Mouse (Mus musculus) midbrain, embryonic 14.5 days (tissue): ENCODE data around the gene Dvl2. TPM values are rescaled to one million over a fixed set of nuclear protein-coding genes. Genes with fewer than 3 reads are reported as not detected.
A peak's percentile ranks its signal among the peaks of the same experiment; 100 is the strongest.

Source experiments
- ATAC-seq: fragments of 200-750 bp; cut with Nextera tagmentation; 2 replicates; pipeline ENCODE4 v1.8.0; 2017; ENCODE audit warnings: moderate number of reproducible peaks, moderate library complexity; ENCODE audit not compliant: low FRiP score, low TSS enrichment
- DNase-seq: peaks from one replicate; pipeline ENCODE4 v3.0.0-alpha.2; 2015
- H3K27ac ChIP-seq: fragments of 300-500 bp; sonication (generic); replicated peaks from 2 replicates; pipeline ENCODE4 v1.5.1; 2014; ENCODE audit warnings: mild to moderate bottlenecking, low read depth, low read length, moderate library complexity
- H3K27me3 ChIP-seq: fragments of 300-500 bp; sonication (generic); 2 replicates; pipeline ENCODE4 v1.6.1; 2014; ENCODE audit warnings: low read length, control low read depth, mixed read lengths; ENCODE audit not compliant: control insufficient read depth, insufficient read depth
- H3K36me3 ChIP-seq: fragments of 300-500 bp; sonication (generic); 2 replicates; pipeline ENCODE4 v1.6.1; 2014; ENCODE audit warnings: low read length, control low read depth; ENCODE audit not compliant: control insufficient read depth, insufficient read depth
- H3K4me1 ChIP-seq: fragments of 300-500 bp; sonication (generic); 2 replicates; pipeline ENCODE4 v1.6.1; 2014; ENCODE audit warnings: mild to moderate bottlenecking, antibody characterized with exemption, low read length, control low read depth; ENCODE audit not compliant: control insufficient read depth, insufficient read depth
- H3K4me2 ChIP-seq: fragments of 300-500 bp; sonication (generic); 2 replicates; pipeline ENCODE4 v1.6.1; 2014; ENCODE audit warnings: mild to moderate bottlenecking, low read length, moderate library complexity
- H3K4me3 ChIP-seq: fragments of 300-500 bp; sonication (generic); replicated peaks from 2 replicates; pipeline ENCODE4 v1.5.1; 2014; ENCODE audit warnings: low read depth, low read length
- H3K9ac ChIP-seq: fragments of 300-500 bp; sonication (generic); replicated peaks from 2 replicates; pipeline ENCODE4 v1.6.1; 2014; ENCODE audit warnings: mild to moderate bottlenecking, low read length, moderate library complexity
- H3K9me3 ChIP-seq: fragments of 300-500 bp; sonication (generic); 2 replicates; pipeline ENCODE4 v1.6.1; 2016; ENCODE audit warnings: low read length, control low read depth, mixed read lengths; ENCODE audit not compliant: control insufficient read depth
- WGBS: fragments of 180-500 bp; shearing (Covaris S2); extraction: QIAGEN DNeasy Blood & Tissue Kit; methylation state at CpG from one replicate; pipeline ENCODE4 v1.1.7; 2014; 5-methylcytosine and 5-hydroxymethylcytosine counted together
- polyA plus RNA-seq: library from polyadenylated mRNA; unstranded; fragments of >200 nt; fragmentation: Nextera tagmentation; extraction: Ambion mirVana; gene quantifications from 2 replicates; pipeline ENCODE4 v1.2.1, GENCODE M21; 2014

The Dvl2 gene
- polyA plus RNA-seq, 1 experiment from 2014 or later, result 23.0 TPM

- no peak for ATAC-seq
- H3K9me3 ChIP-seq, result no peaks in the 10 kb centered on the region
- H3K4me2 ChIP-seq, result no peak overlapping the region
- H3K27me3 ChIP-seq, result no peaks in the 10 kb centered on the region
- H3K27ac ChIP-seq, result no peak overlapping the region; the same call in 1 of the 2 replicates
- 92% methylated on average over 8 of the region's 8 CpGs for WGBS
- no peak overlapping the region for H3K9ac ChIP-seq
- no peak overlapping the region for H3K4me3 ChIP-seq
- H3K36me3 ChIP-seq, result peaks cover 71% of the 10 kb centered on the region
- no peak for DNase-seq
- H3K4me1 ChIP-seq, result peaks cover 10% of the 10 kb centered on the region
Observed at GRCm38 (mm10) chr11:69989949-69990348, 10.4 kb upstream of the Dvl2 start.

- peaks cover 10% of the 10 kb centered on the region for H3K4me1 ChIP-seq
- H3K27me3 ChIP-seq, result no peaks in the 10 kb centered on the region
- peak; percentile 74 for ATAC-seq
- H3K4me3 ChIP-seq, result peak within 1 kb of the TSS; percentile 79
- no peaks in the 10 kb centered on the region for H3K9me3 ChIP-seq
- peak; percentile 98 for DNase-seq
- peaks cover 61% of the 10 kb centered on the region for H3K36me3 ChIP-seq
- WGBS, result under 1% methylated on average over 40 of the region's 40 CpGs
- peak within 1 kb of the TSS; percentile 82 for H3K9ac ChIP-seq
- peak within 1 kb of the TSS; percentile 87 for H3K4me2 ChIP-seq
- H3K27ac ChIP-seq, result peak within 1 kb of the TSS; percentile 89
Observed at GRCm38 (mm10) chr11:69990850-69991691, 9.3 kb upstream of the Dvl2 start, which contains the start of gene Gabarap. Gabarap (plus strand) TSS chr11:69991143.

- peak overlapping the region; percentile 82 for H3K9ac ChIP-seq
- no peaks in the 10 kb centered on the region for H3K27me3 ChIP-seq
- peaks cover 54% of the 10 kb centered on the region for H3K36me3 ChIP-seq
- ATAC-seq (no peak), DNase-seq (no peak)
- H3K27ac ChIP-seq, result peak overlapping the region; percentile 89
- H3K4me2 ChIP-seq, result peak overlapping the region; percentile 87
- peak overlapping the region; percentile 79 for H3K4me3 ChIP-seq
- peaks cover 10% of the 10 kb centered on the region for H3K4me1 ChIP-seq
- H3K9me3 ChIP-seq, result no peaks in the 10 kb centered on the region
- WGBS, result 0% methylated on average over 15 of the region's 15 CpGs
Observed at GRCm38 (mm10) chr11:69991711-69992110, 8.7 kb upstream of the Dvl2 start.

DNA sequence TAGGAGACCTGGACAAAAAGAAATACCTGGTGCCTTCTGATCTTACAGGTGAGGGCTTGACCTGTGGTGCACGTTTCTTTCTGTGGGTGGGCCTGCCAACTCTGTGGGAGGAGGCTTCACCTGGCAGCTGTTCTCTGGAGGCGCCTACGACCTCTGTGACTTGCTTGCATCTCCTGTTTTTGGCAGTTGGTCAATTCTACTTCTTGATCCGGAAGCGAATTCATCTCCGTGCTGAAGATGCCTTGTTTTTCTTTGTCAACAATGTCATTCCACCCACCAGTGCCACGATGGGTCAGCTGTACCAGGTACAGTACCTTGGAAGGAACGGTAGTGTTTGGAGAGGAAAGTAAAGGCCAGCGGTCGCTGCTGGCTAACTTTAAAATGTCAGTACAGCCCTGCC lies 8.0 kb upstream of the Dvl2 start:
- Histone ChIP-seq H3K4me2 (peak overlapping the region; percentile 87), H3K9ac (peak overlapping the region; percentile 82), H3K27ac (no peak overlapping the region), H3K4me3 (peak overlapping the region; percentile 79), H3K27me3 (no peaks in the 10 kb centered on the region), H3K36me3 (peaks cover 47% of the 10 kb centered on the region), H3K4me1 (peaks cover 10% of the 10 kb centered on the region), H3K9me3 (no peaks in the 10 kb centered on the region)
- ATAC-seq (no peak), DNase-seq (no peak)
- WGBS, result 89% methylated on average over 10 of the region's 10 CpGs

GRCm38 (mm10) chr11:69992932-69993331 lies 7.5 kb upstream of the Dvl2 start:
- Histone ChIP-seq H3K36me3 (peaks cover 42% of the 10 kb centered on the region), H3K27me3 (no peaks in the 10 kb centered on the region), H3K4me1 (peaks cover 15% of the 10 kb centered on the region), H3K9me3 (no peaks in the 10 kb centered on the region), H3K9ac (no peak overlapping the region), H3K4me2 (peak overlapping the region; percentile 87), H3K4me3 (no peak overlapping the region; the same call in 1 of the 2 replicates), H3K27ac (no peak overlapping the region)
- 88% methylated on average over 3 of the region's 3 CpGs for WGBS
- ATAC-seq (no peak), DNase-seq (no peak)

DNA sequence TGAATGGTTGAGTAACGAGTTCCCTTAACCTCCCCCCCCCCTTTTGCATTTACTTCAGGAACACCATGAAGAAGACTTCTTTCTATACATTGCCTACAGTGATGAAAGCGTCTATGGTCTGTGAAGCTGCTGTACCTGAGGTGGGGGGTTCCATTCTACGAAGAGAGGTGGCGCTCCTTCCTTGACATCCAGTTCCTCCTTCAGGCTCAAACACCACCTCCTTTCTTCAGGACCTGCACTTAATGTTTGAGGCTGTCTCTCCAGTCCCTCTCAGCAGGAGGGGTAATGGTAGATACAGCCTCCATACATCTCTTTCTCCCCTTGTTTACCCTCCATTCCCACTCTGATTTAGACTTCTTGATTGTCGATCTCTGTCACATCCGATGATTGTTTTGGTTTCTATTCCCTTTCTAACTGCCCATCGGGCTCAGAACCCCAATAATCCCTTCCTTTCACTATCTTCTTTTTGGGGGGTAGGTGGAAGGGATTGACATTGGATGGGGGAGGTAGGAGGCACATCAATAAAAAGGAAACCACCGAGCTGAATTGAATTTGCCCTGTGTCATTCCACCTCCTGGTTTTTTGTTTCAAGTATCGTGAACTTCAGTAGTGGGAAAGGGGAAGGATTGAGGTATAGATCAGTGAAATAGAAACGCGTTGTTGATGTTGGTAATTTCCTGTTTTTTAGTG lies 5.8 kb upstream of the Dvl2 start:
- no peak overlapping the region for H3K27ac ChIP-seq

GRCm38 (mm10) chr11:69995391-69995960 lies 4.9 kb upstream of the Dvl2 start, which contains the start of gene Phf23:
Phf23 (plus strand) TSS chr11:69995777.
- Histone ChIP-seq H3K4me2 (peak within 1 kb of the TSS; percentile 71), H3K4me1 (peaks cover 20% of the 10 kb centered on the region), H3K9me3 (no peaks in the 10 kb centered on the region), H3K27me3 (no peaks in the 10 kb centered on the region), H3K9ac (peak within 1 kb of the TSS; percentile 83), H3K27ac (peak within 1 kb of the TSS; percentile 92), H3K36me3 (peaks cover 38% of the 10 kb centered on the region), H3K4me3 (peak within 1 kb of the TSS; percentile 91)
- ATAC-seq (peak; percentile 82), DNase-seq (peak; percentile 99)
- WGBS, result under 1% methylated on average over 36 of the region's 36 CpGs

More for the DNA sequence above, 5.8 kb upstream of the Dvl2 start:
- no peak for DNase-seq
- H3K36me3 ChIP-seq, result peaks cover 41% of the 10 kb centered on the region
- no peak for ATAC-seq
- peak overlapping the region; percentile 91; the same call in 1 of the 2 replicates for H3K4me3 ChIP-seq
- H3K9me3 ChIP-seq, result no peaks in the 10 kb centered on the region
- no peak overlapping the region for H3K9ac ChIP-seq
- WGBS, result 89% methylated on average over 11 of the region's 11 CpGs
- H3K4me2 ChIP-seq, result peak overlapping the region; percentile 71; the same call in 1 of the 2 replicates
- H3K4me1 ChIP-seq, result peaks cover 17% of the 10 kb centered on the region
- H3K27me3 ChIP-seq, result no peaks in the 10 kb centered on the region

GRCm38 (mm10) chr11:69996161-69997061 lies 4.0 kb upstream of the Dvl2 start:
- H3K36me3 ChIP-seq, result peaks cover 38% of the 10 kb centered on the region
- H3K27ac ChIP-seq, result peak overlapping the region; percentile 92
- H3K9me3 ChIP-seq, result no peaks in the 10 kb centered on the region
- H3K4me2 ChIP-seq, result peak overlapping the region; percentile 71
- DNase-seq (peak; percentile 71), ATAC-seq (peak; percentile 0; the same call in 1 of the 2 replicates)
- H3K9ac ChIP-seq, result peak overlapping the region; percentile 83
- H3K27me3 ChIP-seq, result no peaks in the 10 kb centered on the region
- peak overlapping the region; percentile 91 for H3K4me3 ChIP-seq
- WGBS, result under 1% methylated on average over 66 of the region's 66 CpGs
- H3K4me1 ChIP-seq, result peaks cover 23% of the 10 kb centered on the region
